Mouse (Mus musculus) forebrain, embryonic 13.5 days (tissue): ENCODE data around the gene Ctbp2. TPM values are rescaled to one million over a fixed set of nuclear protein-coding genes. Genes with fewer than 3 reads are reported as not detected.

ENCODE experiments used
- ATAC-seq: fragments of 200-750 bp; cut with Nextera tagmentation; 2 replicates; pipeline ENCODE4 v1.8.0; 2017
- H3K27ac ChIP-seq: fragments of 300-500 bp; sonication (generic); 2 replicates; pipeline ENCODE4 v1.5.1; 2015; ENCODE audit warnings: inconsistent platforms, mild to moderate bottlenecking, moderate library complexity
- H3K27me3 ChIP-seq: fragments of 300-500 bp; sonication (generic); 2 replicates; pipeline ENCODE4 v1.6.1; 2015; ENCODE audit warnings: mild to moderate bottlenecking, inconsistent platforms
- H3K36me3 ChIP-seq: fragments of 300-500 bp; sonication (generic); 2 replicates; pipeline ENCODE4 v1.6.1; 2015; ENCODE audit warnings: mild to moderate bottlenecking, inconsistent platforms; ENCODE audit not compliant: poor library complexity, severe bottlenecking
- H3K4me1 ChIP-seq: fragments of 300-500 bp; sonication (generic); 2 replicates; pipeline ENCODE4 v1.6.1; 2015; ENCODE audit warnings: inconsistent platforms
- H3K4me2 ChIP-seq: fragments of 300-500 bp; sonication (generic); 2 replicates; pipeline ENCODE4 v1.6.1; 2015; ENCODE audit warnings: inconsistent platforms, mild to moderate bottlenecking, moderate library complexity
- H3K4me3 ChIP-seq: fragments of 300-500 bp; sonication (generic); 2 replicates; pipeline ENCODE4 v1.5.1; 2015; ENCODE audit warnings: mild to moderate bottlenecking, inconsistent platforms
- H3K9ac ChIP-seq: fragments of 300-500 bp; sonication (generic); 2 replicates; pipeline ENCODE4 v1.6.1; 2015; ENCODE audit warnings: mild to moderate bottlenecking, inconsistent platforms
- H3K9me3 ChIP-seq: fragments of 300-500 bp; sonication (generic); replicated peaks from 2 replicates; pipeline ENCODE4 v1.6.1; 2016; ENCODE audit warnings: inconsistent platforms
- WGBS: fragments of 180-500 bp; shearing (Covaris S2); methylation state at CpG from one replicate; pipeline ENCODE4 v1.1.7; 2015; 5-methylcytosine and 5-hydroxymethylcytosine counted together
- polyA plus RNA-seq: library from polyadenylated mRNA; unstranded; fragments of >200 nt; fragmentation: Nextera tagmentation; extraction: Ambion mirVana; gene quantifications from 2 replicates; pipeline ENCODE4 v1.2.1, GENCODE M21; 2015

Ctbp2 gene
- polyA plus RNA-seq, 1 experiment from 2014 or later, result 104 TPM

DNA sequence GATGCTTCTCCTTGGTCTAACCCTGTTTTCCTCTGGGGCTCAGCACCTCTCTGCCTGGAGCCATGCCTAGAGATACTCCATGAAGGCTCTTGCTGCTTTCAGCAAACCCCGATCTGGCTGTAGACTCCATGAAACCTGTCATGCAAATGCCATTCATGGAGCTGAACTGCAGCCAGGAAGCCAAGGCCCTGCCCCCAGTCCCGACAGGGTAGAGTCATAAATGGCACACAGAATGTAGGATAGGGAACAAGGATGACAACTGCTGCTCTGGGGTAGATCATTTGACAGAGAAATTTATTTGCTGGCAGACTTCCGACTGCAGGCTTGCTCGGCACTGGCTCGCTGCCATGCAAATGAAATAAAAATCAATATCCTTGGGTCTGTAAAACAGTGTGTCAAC is 113.0 kb downstream of the Ctbp2 start:
- ATAC-seq, result peak; percentile 57; the same call in 1 of the 2 replicates
- H3K27ac ChIP-seq, result peak overlapping the region; percentile 86
- H3K27me3 ChIP-seq, result no peaks in the 10 kb centered on the region
- peak overlapping the region; percentile 34 for H3K4me2 ChIP-seq
- H3K4me3 ChIP-seq, result no peak overlapping the region
- H3K36me3 ChIP-seq, result peaks cover 5% of the 10 kb centered on the region; the same call in 1 of the 2 replicates
- H3K9me3 ChIP-seq, result no peaks in the 10 kb centered on the region
- peaks cover 86% of the 10 kb centered on the region for H3K4me1 ChIP-seq
- WGBS, result 29% methylated on average over 5 of the region's 5 CpGs
- H3K9ac ChIP-seq, result peak overlapping the region; percentile 53

DNA sequence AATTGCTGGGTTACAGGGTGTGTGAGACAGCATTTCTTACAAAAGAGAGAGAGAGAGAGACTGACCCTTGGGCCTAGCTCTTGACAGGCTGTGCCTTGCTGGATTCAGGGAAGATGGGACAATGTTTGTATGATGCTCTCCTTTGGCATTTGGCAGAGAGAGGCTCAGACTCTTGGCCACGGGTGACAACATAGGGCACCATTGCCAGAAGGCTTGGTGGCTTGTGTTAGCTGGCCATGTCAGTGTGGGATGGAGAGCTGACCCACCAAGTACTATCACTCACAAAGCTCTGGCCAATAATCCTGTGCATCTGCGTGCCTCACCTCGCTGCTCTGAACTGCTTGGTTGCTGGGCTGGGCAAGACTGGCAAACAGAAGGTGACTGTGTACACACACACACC is 113.7 kb downstream of the Ctbp2 start:
- no peak for ATAC-seq
- Histone ChIP-seq H3K4me2 (no peak overlapping the region), H3K9me3 (no peaks in the 10 kb centered on the region), H3K36me3 (peaks cover 8% of the 10 kb centered on the region; the same call in 1 of the 2 replicates), H3K27me3 (no peaks in the 10 kb centered on the region), H3K27ac (peak overlapping the region; percentile 86), H3K9ac (no peak overlapping the region), H3K4me1 (peaks cover 85% of the 10 kb centered on the region), H3K4me3 (no peak overlapping the region)
- 83% methylated on average over 3 of the region's 3 CpGs for WGBS

DNA sequence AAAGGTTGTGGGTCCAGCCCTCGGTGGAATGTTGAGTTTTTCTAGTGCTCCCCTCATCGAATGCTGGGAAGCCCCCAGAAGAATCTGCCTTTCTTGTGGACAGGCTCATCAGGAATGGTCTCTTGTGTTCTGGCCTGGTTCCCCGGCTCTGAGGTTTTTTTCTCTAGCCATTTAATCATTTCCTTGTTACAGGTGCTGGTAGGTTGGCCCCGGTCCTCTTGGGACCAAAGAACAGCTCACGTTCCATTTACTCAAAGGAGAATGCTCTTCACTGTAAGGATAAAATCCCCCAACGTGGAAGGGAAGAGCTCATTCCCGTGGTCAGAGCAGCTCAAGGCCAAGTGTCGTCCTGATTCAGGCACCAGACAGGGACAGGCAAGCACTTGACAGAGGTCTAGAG is 114.5 kb downstream of the Ctbp2 start:
- Histone ChIP-seq H3K9ac (no peak overlapping the region), H3K36me3 (peaks cover 12% of the 10 kb centered on the region; the same call in 1 of the 2 replicates), H3K27me3 (no peaks in the 10 kb centered on the region), H3K9me3 (no peaks in the 10 kb centered on the region), H3K4me3 (no peak overlapping the region), H3K27ac (0 out of 2 replicates have a peak overlapping the region, but pooled peaks have one; percentile 86), H3K4me1 (peaks cover 80% of the 10 kb centered on the region), H3K4me2 (no peak overlapping the region)
- WGBS, result 89% methylated on average over 8 of the region's 8 CpGs
- no peak for ATAC-seq

DNA sequence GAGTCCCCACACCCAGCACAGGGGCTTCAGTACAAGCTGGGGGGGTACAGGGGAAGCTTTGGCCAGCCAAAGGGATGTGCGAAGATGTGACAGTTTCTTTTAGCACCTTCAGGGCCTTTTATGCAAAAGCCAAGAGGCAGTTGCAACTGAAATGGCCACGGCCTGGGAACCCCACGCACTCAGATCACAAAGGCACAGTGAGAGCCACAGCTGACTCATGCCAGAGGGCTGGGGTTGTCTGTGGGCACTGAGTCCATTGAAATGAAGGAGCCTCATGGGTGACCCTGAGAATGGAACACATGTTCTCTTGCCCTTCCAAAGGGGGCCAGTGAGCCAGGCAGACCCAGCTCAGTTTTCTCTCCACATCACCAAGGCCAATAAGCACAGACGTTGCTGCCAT is 115.5 kb downstream of the Ctbp2 start:
- WGBS, result 85% methylated on average over 4 of the region's 4 CpGs
- no peak for ATAC-seq
- H3K4me1 ChIP-seq, result peaks cover 77% of the 10 kb centered on the region
- no peak overlapping the region for H3K4me2 ChIP-seq
- no peak overlapping the region for H3K4me3 ChIP-seq
- H3K27ac ChIP-seq, result no peak overlapping the region
- H3K27me3 ChIP-seq, result no peaks in the 10 kb centered on the region
- no peaks in the 10 kb centered on the region for H3K9me3 ChIP-seq
- H3K9ac ChIP-seq, result no peak overlapping the region
- peaks cover 8% of the 10 kb centered on the region; the same call in 1 of the 2 replicates for H3K36me3 ChIP-seq

DNA sequence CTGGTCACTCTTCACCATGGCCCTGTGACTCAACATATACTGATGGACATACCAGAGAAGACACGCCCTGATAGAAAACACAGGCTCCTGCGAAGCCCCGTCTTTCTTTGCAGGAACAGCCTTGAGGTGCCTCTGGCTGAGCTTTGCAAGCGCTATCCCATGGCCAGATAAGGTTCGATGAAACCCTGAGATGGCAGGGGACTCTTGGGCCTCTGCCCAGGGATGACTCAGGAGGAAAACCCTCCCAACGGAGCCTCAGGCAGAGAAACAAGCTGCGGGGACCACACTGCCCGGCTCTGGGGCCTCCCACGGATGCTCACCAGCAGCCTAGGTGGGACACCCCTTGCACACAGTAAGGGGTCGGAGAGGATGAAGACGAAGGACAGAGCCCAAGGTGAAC is 116.8 kb downstream of the Ctbp2 start:
- H3K4me3 ChIP-seq, result no peak overlapping the region
- no peaks in the 10 kb centered on the region for H3K27me3 ChIP-seq
- peaks cover 76% of the 10 kb centered on the region for H3K4me1 ChIP-seq
- no peaks in the 10 kb centered on the region for H3K9me3 ChIP-seq
- no peak overlapping the region for H3K27ac ChIP-seq
- peaks cover 8% of the 10 kb centered on the region; the same call in 1 of the 2 replicates for H3K36me3 ChIP-seq
- WGBS, result 77% methylated on average over 11 of the region's 11 CpGs
- no peak overlapping the region for H3K4me2 ChIP-seq
- H3K9ac ChIP-seq, result no peak overlapping the region
- no peak for ATAC-seq

DNA sequence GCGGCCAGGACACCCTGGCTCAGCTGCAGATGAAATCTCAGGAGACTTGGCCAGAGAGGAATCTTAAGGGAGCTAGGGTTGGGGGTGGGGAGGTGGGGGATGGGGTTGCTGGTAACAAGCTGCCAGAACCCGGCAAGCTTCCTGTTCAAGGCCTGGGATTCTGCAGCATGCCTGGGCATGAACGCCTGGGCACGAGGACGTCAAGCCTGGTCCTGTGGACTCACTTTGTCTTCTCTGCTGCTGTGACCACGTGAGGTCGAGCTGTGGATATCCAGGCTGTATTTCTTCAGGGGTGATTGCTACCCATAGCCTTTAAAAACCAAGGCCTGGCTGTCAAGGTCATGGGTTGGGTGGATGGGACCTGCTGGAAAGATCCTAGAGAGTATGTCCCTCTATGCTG is 118.4 kb downstream of the Ctbp2 start:
- Histone ChIP-seq H3K27me3 (no peaks in the 10 kb centered on the region), H3K4me1 (peaks cover 67% of the 10 kb centered on the region), H3K9me3 (no peaks in the 10 kb centered on the region), H3K27ac (no peak overlapping the region), H3K36me3 (peaks cover 8% of the 10 kb centered on the region; the same call in 1 of the 2 replicates), H3K9ac (no peak overlapping the region), H3K4me3 (no peak overlapping the region), H3K4me2 (no peak overlapping the region)
- 85% methylated on average over 7 of the region's 7 CpGs for WGBS
- no peak for ATAC-seq

DNA sequence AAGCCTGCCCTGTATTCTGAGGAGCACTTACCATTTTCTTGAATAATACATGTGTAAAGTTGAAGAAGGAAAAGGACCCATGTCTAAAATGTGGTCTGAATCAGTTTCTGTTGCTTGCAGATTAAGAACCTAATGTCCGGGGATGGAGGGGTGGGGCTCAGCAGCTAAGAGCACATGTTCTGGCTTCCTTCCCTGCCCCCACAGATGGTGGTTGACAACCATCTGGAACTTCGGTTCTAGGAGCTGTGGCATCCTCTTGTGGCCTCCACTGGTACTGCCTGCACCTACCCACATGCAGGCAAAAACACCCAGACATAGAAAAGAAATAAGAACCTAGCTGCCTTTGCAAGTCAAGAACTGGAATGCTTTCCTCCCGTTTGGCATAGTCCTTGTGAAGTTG is 120.7 kb downstream of the Ctbp2 start:
- Histone ChIP-seq H3K36me3 (peaks cover 17% of the 10 kb centered on the region), H3K4me3 (no peak overlapping the region), H3K4me2 (no peak overlapping the region), H3K27me3 (no peaks in the 10 kb centered on the region), H3K9ac (no peak overlapping the region), H3K9me3 (no peaks in the 10 kb centered on the region), H3K27ac (peak overlapping the region; percentile 32; the same call in 1 of the 2 replicates), H3K4me1 (peaks cover 49% of the 10 kb centered on the region)
- ATAC-seq, result peak; percentile 62
- 33% methylated on average over 3 of the region's 3 CpGs for WGBS

DNA sequence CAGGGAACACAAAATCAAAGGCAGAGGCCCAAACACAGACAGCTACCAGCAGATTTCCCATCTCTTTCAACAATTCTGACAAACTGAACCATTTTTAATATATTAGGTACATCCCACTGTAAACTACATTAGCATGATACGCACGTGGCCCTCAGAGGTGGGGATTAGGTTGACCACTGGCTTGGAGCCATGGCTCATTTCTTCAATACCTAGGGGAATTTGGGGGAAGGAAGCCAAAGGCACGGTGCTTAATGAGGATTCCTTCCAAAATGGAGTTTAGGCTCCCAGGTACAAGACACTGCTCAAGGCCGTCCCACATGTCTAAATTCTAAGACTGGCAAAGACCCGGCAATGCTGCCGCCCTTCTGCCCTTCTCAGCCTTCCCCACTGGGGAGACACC is 121.9 kb downstream of the Ctbp2 start:
- Histone ChIP-seq H3K4me2 (no peak overlapping the region), H3K9ac (no peak overlapping the region), H3K9me3 (no peaks in the 10 kb centered on the region), H3K36me3 (peaks cover 28% of the 10 kb centered on the region), H3K4me3 (no peak overlapping the region), H3K27ac (no peak overlapping the region), H3K27me3 (no peaks in the 10 kb centered on the region), H3K4me1 (peaks cover 38% of the 10 kb centered on the region)
- ATAC-seq, result no peak
- WGBS, result 83% methylated on average over 6 of the region's 6 CpGs

DNA sequence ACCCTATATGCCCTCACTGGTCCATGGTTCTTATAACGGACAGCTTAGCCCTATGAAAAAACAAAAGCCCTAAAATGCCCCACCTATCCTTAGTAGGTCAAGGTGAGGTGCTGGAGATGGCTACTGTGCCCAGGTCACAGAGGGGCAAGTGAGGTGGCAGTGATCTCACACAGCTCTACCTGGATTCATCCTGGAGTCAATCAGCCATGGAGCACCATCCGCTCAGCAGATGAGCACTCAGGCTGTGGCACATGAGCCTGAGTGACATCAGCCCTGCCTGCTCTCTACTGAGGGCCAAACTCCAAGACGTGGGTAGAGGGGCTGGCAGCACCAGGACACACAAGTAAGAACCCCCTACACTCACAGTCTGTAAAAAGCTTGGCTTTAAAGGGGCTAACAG is 122.8 kb downstream of the Ctbp2 start:
- 86% methylated on average over 3 of the region's 3 CpGs for WGBS
- Histone ChIP-seq H3K4me1 (peaks cover 35% of the 10 kb centered on the region), H3K36me3 (peaks cover 37% of the 10 kb centered on the region), H3K9ac (no peak overlapping the region), H3K4me2 (no peak overlapping the region), H3K27ac (no peak overlapping the region), H3K27me3 (no peaks in the 10 kb centered on the region), H3K9me3 (no peaks in the 10 kb centered on the region), H3K4me3 (no peak overlapping the region)
- no peak for ATAC-seq

DNA sequence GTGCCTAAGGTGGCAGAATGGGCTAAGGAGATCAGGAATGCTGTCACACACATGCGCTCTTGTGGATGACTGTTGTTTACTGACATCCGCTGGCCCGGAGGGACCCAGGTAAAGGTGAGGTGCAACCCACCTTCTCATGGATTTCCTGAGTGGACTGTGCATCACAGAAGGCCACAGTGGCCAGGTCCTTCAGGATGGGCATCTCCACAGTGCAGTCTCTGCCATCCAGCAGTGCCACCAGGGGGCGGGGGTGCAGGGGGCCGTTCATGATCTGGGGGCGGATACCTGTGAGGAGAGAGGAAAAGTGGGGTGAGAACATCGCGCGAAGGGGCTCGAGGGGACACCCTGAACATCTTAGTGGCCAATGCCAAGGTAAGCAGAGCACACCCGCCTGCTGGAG is 125.1 kb downstream of the Ctbp2 start:
- H3K4me3 ChIP-seq, result no peak overlapping the region
- H3K36me3 ChIP-seq, result peaks cover 52% of the 10 kb centered on the region
- no peak overlapping the region for H3K9ac ChIP-seq
- no peaks in the 10 kb centered on the region for H3K27me3 ChIP-seq
- peaks cover 22% of the 10 kb centered on the region for H3K4me1 ChIP-seq
- no peak overlapping the region for H3K4me2 ChIP-seq
- no peak overlapping the region for H3K27ac ChIP-seq
- ATAC-seq, result no peak
- no peaks in the 10 kb centered on the region for H3K9me3 ChIP-seq
- 98% methylated on average over 11 of the region's 11 CpGs for WGBS

DNA sequence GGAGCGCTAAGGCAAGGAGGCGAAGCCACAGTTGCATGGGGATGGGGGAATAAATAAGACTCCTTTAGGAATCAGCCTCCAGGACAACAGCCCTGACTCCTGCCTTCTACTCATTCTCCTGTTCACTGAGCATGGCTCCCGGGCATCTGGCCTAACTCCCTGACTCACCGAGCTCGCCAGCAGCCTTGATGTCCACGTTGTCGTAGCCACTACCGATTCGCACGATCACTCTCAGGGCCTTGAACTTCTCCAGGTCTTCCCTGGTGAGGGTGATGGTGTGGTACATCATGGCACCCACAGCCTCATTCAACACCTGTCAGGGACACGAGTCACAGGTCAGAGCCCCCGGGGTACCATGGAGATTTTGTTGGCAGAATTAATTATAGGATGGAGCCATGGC is 125.5 kb downstream of the Ctbp2 start:
- Histone ChIP-seq H3K27me3 (no peaks in the 10 kb centered on the region), H3K36me3 (peaks cover 56% of the 10 kb centered on the region), H3K27ac (no peak overlapping the region), H3K4me2 (no peak overlapping the region), H3K9me3 (no peaks in the 10 kb centered on the region), H3K9ac (no peak overlapping the region), H3K4me3 (no peak overlapping the region), H3K4me1 (peaks cover 18% of the 10 kb centered on the region)
- 97% methylated on average over 12 of the region's 12 CpGs for WGBS
- no peak for ATAC-seq

DNA sequence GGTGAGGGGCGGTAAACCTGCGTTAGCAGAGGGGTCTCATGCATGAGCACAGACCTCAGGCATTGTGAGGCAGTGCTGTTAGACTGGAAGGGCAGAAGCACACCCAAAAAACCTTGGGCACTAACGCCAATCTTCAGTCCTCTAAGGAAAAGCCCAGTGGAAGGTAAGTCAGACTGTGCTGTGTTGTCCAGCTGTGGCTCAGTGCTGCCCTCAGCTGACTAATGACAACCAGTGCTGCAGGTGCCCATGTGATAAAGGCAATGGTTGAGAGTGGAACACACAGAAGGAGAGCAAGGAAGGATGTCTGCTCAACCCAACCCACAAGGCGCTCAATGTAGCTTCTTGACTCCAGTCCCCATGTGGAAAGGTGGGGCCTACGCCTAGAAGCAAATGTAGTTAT is 127.8 kb downstream of the Ctbp2 start:
- H3K9ac ChIP-seq, result no peak overlapping the region
- no peak overlapping the region for H3K4me2 ChIP-seq
- H3K9me3 ChIP-seq, result no peaks in the 10 kb centered on the region
- no peaks in the 10 kb centered on the region for H3K4me1 ChIP-seq
- H3K36me3 ChIP-seq, result peaks cover 69% of the 10 kb centered on the region
- H3K27ac ChIP-seq, result no peak overlapping the region
- no peaks in the 10 kb centered on the region for H3K27me3 ChIP-seq
- ATAC-seq, result no peak
- 90% methylated on average over 5 of the region's 5 CpGs for WGBS
- H3K4me3 ChIP-seq, result no peak overlapping the region

DNA sequence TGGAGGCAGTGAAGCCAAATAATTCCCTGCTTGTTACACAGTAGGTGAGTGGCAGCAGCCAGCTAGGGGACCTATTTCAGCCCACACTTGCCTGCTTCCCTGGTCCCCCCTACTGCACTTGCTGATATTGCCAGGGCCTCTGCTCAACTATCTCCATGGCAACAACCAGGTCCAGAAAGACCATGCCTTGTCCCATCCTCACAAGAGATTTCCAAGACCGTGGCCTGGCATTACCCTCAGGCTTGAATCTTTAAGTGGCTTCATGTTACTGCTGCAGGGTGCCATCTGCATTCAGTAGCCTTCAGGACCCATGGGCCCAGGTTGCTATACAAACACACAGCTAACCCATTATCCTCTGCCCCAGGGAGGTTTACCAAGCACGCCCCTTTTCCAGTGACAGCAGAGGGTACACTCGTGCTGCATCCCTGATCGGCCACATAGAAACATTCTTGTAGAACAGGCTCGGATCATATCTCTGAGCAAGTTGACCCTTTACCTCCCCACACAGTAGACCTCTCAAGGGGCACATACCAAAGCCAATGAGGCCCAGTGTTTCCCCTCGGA is 129.4 kb downstream of the Ctbp2 start:
- peaks cover 86% of the 10 kb centered on the region for H3K36me3 ChIP-seq
- no peak overlapping the region for H3K27ac ChIP-seq
- no peak overlapping the region for H3K9ac ChIP-seq
- no peak overlapping the region for H3K4me2 ChIP-seq
- H3K27me3 ChIP-seq, result no peaks in the 10 kb centered on the region
- ATAC-seq, result no peak
- H3K4me1 ChIP-seq, result no peaks in the 10 kb centered on the region
- no peaks in the 10 kb centered on the region for H3K9me3 ChIP-seq
- 77% methylated on average over 6 of the region's 6 CpGs for WGBS
- no peak overlapping the region for H3K4me3 ChIP-seq
